Mouse (Mus musculus) B cell, adult 67 days (primary cell): Measurements from ENCODE around the gene Plekhm2. TPM values are rescaled to one million over a fixed set of nuclear protein-coding genes. Genes with fewer than 3 reads are reported as not detected.

Source experiments
- total RNA-seq, 2 experiments: library from RNA; stranded (reverse); gene quantifications; 4 replicates each; pipeline ENCODE4 v1.2.4; 2023

Plekhm2 gene
- total RNA-seq: 10 to 100 TPM; 33.5 to 34.3 TPM

DNA sequence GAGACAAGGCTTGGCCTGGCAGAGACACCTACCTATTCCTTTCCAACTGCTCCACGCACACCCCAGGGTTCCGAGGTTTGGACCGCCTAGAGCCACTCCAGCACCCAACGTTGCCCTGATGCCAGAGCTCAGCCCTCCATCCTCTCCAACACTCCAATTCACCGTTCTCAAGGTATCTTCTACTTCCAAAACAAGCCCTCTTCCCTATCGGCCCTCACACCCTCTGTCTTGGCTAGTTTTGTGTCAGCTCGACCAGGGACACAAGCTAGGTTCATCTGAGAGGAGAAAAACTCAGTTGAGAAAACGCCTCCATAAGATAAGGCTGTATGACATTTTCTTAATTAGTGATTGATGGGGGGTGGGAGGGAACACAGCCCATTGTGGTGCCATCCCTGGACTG, at the start of gene Plekhm2:
Gene Plekhm2 (minus strand): TSS at position 101 of the 400 bp plus-strand sequence.

DNA sequence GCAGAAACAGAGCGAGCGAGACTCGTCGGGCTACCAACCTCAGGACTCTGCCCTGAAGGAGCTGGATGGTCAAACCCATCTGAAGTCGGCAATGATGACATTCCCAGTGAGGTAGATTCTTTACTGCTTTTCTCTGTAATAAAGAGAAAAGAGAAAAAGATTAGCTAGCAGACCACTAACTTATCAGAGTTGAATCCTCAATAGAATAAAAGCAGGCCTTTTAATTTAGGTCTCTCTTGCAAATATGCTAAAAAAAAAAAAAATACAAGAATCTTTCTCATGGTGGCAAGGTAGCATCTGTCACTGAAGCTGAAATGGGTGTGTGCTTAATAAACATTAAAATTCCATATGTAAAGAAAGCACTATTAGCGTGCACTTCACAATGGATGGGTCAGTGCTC, 20.8 kb upstream of the Plekhm2 start, which contains the start of gene Rsc1a1:
Gene Rsc1a1 (minus strand): TSS at position 101 of the 400 bp plus-strand sequence.

DNA sequence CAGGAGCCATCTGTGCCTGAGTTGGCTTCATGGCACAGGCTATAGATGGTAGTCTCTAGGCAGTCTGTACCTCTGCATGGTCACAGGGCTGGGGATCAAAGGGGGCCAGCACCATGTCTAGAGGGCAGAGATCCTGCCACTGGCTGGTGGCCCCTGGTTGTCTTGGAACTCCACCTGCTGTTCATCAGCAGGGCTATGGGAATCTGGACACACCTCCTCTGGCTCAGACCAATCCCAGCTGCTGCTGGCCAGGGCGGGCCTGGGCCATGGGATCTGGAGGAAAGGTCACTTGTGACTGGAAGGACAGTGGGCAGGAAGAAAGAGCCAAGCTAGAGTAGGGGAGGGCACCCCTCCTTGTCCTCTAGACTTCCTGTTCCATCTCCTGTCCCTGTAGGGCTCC, 41.0 kb downstream of the Plekhm2 start, which contains the start of gene Slc25a34:
Gene Slc25a34 (minus strand): TSS at position 156 of the 400 bp plus-strand sequence.

DNA sequence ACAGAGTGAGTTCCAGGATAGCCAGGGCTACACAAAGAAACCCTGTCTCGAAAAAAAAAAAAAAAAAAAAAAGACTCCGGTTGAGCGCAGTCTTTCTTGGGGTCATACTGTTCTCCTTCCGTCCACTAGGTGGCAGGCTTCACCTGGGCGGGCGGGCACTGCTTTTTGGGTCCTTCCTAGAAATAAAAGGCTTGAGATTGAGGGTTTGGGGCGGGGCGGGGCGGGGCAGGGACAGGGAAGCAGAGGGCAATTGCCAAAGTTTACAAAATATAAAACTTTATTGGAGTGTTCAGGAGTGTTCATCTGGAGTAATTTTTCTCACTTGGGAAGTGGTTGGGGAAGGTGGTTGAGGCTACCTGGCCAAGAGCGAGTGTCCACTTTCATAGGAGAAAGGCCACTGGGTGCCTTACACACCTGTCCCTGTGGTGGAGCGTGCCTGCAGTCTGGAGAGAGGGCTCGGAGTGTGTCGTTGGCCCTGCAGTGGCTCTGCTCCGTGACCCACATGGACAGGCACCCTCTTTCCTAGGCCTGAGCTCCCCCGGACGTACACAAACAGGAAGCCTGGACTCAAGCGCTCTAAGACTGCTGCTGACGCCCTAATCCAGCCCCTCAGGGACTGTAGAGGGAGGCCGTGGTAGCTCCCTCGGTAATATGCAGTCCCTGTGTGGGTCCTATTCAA, 46.0 kb downstream of the Plekhm2 start, which contains the start of gene Tmem82:
Gene Tmem82 (minus strand): TSS at position 69 of the 679 bp plus-strand sequence.

DNA sequence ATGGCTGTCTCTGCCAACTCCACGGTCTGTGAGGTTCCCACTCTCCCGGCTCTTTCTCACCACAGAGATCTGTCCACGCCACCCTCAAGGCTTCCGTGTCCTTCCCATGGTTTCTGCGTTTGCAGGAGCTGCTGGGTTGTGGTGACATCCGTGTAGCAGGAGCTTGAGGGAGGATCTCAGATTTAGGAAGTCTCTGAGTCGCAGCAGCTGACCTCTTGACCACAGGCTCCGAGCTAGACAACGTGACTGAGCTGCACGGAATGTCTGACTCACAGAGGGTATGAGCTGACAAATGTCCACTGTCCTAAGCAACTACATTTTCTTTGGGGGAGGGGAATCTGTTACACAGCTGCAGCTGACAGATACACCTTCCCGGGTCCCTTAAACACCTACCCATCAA, 58.8 kb downstream of the Plekhm2 start, which contains the start of gene Fblim1:
Gene Fblim1 (minus strand): TSS at position 236 of the 400 bp plus-strand sequence.

Other genes with a start within 250 kb of the Plekhm2 start
- not detected for gene Clcnkb, start 248.9 kb downstream of the Plekhm2 start, total RNA-seq
- not detected for gene Hspb7, start 244.1 kb downstream of the Plekhm2 start, total RNA-seq
- gene Srarp, start 228.8 kb downstream of the Plekhm2 start, total RNA-seq: not detected
- gene Zbtb17, start 220.2 kb downstream of the Plekhm2 start, total RNA-seq: 10 to 100 TPM; 39.8 to 44.6 TPM
- gene Spen, start 126.3 kb downstream of the Plekhm2 start, total RNA-seq: 10 to 100 TPM; 56.7 to 69.1 TPM
- under 1 TPM in 1 of 2 experiments, not detected in 1; 0.17 TPM for gene Fblim1, start 58.8 kb downstream of the Plekhm2 start, total RNA-seq
- gene Tmem82, start 46.3 kb downstream of the Plekhm2 start, total RNA-seq: not detected
- gene Slc25a34, start 41.1 kb downstream of the Plekhm2 start, total RNA-seq: not detected
- gene Rsc1a1, start 20.7 kb upstream of the Plekhm2 start, total RNA-seq: 1 to 10 TPM in 1 of 2 experiments, not detected in 1; 2.9 TPM
- 10 to 100 TPM; 51.1 to 52.2 TPM for gene Ddi2, start 58.5 kb upstream of the Plekhm2 start, total RNA-seq
- not detected for gene Agmat, start 81.8 kb upstream of the Plekhm2 start, total RNA-seq
- gene Dnajc16, start 126.0 kb upstream of the Plekhm2 start, total RNA-seq: 10 to 100 TPM; 14.6 to 17.2 TPM
- gene Casp9, start 128.7 kb upstream of the Plekhm2 start, total RNA-seq: 10 to 100 TPM; 25.4 to 28.3 TPM
- gene Cela2a, start 161.3 kb upstream of the Plekhm2 start, total RNA-seq: not detected
- gene Ctrc, start 181.5 kb upstream of the Plekhm2 start, total RNA-seq: not detected
- 10 to 100 TPM; 30.2 to 31.4 TPM for gene Efhd2, start 210.0 kb upstream of the Plekhm2 start, total RNA-seq